Mouse (Mus musculus): Measurements from ENCODE around the gene Ctnnd2.

GRCm38 (mm10) chr15:30738178-30738577 lies 565.8 kb downstream of the Ctnnd2 start:
- no peak for TF ChIP-seq CTCF (IDR thresholded peaks at IDR 0.05; ENCODE audit: low read depth, low read length)
- TF ChIP-seq POLR2A (IDR thresholded peaks at IDR 0.05; ENCODE audit: extremely low read depth, insufficient read depth, low read length) = no peak
